Mouse (Mus musculus) kidney, postnatal 36 days (tissue): ENCODE measurements around the gene Kdm4c.
"Not testable (repeated sequence)": the region's sequence is repeated elsewhere in the genome, so short reads cannot be mapped to it uniquely, and the experiment has no call there.

Experiments
- DNase-seq, 2 experiments: peaks; one replicate each; pipeline ENCODE4 v3.0.0; 2021 to 2022; ENCODE audit warnings: mixed read lengths in 2 of 2

Gene Kdm4c

DNA sequence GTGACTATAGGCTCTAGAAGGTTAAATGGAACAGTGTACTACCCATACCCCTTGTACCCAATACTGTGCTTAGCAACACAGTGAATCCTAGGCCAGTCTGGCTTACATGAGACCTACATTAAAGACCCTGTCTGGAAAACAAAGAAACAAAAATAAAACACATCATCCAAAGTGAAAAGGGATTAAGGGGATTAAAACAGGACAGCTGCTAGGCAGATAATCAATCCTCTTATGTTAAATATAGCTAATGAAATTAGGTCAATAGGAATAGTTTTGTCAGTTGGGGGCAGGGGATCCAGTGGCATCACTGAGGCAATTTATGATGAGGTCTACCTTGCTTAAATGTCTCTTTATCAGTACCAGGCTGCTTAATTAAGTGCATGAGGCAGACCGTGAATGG, at the start of gene Kdm4c:
Gene Kdm4c (plus strand): TSS at position 322 of the 400 bp plus-strand sequence.
- no peak for DNase-seq

DNA sequence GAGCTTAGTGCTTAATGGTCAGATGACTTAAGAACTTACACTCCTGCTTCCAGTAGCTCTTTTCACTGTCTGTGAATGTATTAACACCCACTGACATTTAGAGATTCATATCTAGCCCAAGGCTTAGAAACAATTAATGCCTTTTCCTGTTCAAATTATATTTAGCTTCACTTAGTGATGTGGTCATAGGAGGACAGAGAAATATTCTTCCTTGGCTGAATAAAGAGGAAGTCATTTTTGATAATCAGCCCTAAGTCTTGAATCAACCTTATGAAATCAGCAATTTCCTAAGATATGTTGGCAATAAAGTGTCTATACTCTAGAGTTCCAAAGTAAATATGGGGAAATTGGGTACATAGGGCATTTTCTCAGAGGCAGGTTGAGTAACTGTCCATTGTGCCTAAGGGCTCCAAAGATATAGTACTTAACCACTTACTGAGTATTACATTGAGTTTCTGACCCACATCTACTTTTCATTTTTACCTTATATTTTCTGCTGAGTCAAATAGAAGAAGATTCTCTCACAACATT, 41.0 kb upstream of the Kdm4c start:
- no peak for DNase-seq

- not testable (repeated sequence) for DNase-seq
Measured at GRCm38 (mm10) chr4:74221780-74222179, 20.5 kb upstream of the Kdm4c start.

GRCm38 (mm10) chr4:74222360-74222759, 19.9 kb upstream of the Kdm4c start:
- DNase-seq = peak; percentile 4 to 36

- no peak for DNase-seq
Measured at GRCm38 (mm10) chr4:74224210-74224609, 18.1 kb upstream of the Kdm4c start.

GRCm38 (mm10) chr4:74230994-74231393, 11.3 kb upstream of the Kdm4c start:
- peak in 1 of 2 experiments; percentile 20 for DNase-seq

GRCm38 (mm10) chr4:74231405-74231804, 10.9 kb upstream of the Kdm4c start:
- peak; percentile 39 to 74 for DNase-seq

DNA sequence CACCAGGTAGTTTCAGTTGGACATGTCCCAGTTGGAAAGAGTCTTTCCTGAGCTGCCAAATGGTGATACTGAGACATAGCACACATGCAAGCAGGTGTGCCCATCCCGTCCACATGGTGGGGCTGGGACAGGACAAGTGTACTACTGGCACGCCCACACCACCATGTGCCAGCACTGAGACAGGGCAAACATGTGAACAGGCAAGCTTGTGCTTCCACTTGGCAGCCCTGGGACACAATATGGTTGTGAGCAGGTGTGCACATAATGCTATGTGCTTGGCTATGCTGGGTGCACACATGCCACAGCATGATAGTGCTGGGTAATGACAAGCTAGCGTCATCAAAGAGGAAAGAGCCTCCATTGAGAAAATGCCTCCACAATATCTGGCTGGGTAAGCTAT, 8.8 kb upstream of the Kdm4c start:
- DNase-seq = no peak

DNA sequence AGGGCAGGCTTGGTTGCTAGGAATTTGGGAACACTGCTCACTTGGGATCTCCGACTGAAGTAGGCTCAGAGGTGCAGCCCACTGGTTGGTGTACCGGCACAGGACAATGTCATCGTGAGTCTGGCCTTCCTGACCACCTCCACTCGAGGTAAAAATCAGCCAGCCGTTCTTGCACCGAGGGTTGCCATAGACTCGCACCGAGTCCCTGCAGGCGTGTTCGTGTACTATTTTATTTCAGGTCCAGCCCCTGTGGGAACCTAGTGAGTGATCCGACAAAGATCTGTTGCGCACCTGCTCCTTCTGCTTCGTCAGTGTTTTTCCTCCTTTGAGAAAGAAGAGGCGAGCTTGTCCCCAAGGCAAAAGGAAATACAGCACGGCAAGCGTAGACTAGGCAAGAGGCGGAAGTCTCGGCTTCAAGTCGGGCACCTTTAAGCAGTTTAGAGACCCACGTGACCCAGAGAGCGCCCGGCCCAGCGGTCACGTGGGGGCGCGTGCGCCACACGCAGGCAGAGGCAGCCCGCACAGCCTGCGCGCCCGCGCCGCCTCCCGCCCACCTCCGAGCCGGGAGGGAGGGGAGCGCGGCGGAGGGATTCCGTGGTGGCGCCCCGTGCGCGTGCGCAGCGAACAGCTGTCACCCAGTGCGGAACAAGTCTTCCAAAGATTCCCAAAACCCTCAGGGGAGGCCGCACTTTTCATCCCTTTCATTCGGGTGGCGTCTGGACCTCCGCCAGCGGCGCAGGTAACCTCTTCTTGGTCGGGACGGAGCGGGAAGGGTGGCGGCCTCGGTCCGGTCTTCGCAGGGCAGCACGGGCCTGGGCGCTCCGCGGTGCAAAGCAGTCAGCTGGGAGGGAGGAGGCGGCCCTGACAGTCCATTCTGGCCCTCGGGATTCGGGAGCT, 9.3 kb downstream of the Kdm4c start:
- DNase-seq = peak; percentile 97 to 98

DNA sequence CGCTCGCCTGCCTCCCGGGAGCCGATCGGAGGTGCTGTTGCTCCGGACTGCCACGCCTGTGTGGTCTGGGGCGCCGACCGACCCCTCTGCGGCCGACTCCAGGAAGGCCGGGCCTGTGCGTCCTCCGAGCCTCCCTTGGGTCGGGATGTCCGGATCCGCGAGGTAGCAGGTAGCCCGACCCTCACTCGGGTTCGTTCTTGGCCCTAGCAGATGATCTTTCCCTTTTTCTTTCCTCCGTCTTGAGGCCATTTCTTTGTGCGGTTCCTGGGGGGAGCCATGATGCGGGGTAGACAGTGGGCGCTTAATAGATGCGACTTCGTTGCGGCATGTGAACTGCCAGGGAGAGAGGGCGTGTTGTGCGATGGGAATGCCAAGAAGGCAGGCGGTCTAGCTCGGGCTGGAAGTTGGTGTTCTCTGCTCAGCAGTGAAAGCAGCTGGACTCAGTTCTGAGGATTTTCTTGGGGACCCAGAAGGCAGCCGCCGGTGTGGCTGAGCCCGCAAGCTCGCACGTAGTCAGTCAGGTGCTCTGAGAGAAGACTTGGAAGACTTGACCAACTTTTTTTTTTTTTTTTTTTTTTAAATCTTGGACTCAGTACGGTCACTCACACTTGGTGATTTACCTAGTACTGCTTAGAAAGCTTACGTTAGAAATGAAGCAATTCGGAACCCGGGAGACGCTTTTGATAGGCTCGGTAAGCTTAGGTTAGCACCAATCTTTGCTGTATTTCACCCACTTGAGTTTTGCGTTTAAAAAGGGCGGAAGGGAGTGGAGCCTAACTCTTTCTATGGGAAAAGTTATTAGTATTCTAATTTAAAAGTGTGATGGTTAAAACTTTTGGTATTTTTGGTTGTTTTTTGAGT, 10.2 kb downstream of the Kdm4c start:
- DNase-seq = peak; percentile 49 to 60

GRCm38 (mm10) chr4:74257882-74258281, 15.6 kb downstream of the Kdm4c start:
- DNase-seq = no peak

DNA sequence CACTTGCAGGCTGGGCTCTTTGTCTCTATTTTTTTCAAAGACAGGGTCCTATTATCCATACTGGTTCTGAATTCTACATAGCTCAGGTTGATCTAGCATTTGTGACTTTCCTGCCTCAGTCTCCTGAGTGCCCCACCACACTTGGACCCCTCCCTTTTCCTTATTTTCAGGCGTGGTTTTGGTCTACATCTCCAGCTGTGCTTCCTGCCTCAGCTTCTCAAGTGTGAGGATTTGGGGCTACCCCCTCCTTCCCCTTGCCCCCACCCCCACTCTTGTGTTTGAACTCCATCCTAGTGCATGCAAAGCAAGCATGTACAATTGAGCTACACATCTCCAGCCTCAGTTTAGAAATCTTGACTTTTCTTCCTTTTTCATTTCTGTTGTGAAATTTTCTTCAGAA, 16.2 kb downstream of the Kdm4c start:
- no peak for DNase-seq

GRCm38 (mm10) chr4:74259331-74259730, 17.0 kb downstream of the Kdm4c start:
- no peak for DNase-seq

GRCm38 (mm10) chr4:74261879-74262278, 19.6 kb downstream of the Kdm4c start:
- DNase-seq = no peak

DNA sequence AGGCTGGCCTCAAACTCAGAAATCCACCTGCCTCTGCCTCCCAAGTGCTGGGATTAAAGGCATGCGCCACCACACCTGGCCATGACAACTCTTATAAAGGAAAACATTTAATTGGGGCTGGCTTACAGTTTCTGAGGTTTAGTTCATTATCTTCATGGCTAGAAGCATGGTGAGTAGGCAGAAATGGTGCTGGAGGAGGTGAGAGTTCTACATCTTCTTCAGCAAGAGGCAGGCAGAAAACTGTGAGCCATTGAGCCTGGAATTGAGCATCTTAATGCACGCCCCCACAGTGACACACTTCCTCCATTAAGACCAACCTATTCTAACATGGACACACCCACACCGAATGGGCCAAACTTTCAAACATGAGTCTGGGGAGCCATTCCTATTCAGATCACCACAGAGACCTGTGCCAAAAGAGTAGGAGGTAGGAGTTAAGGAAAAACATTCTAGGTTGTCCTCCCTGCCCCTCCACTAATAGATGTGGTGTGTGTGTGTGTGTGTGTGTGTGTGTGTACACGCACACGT, 22.2 kb downstream of the Kdm4c start:
- no peak for DNase-seq

GRCm38 (mm10) chr4:74271180-74271579, 28.9 kb downstream of the Kdm4c start:
- DNase-seq = no peak

- peak in 1 of 2 experiments; percentile 10 for DNase-seq
Measured at GRCm38 (mm10) chr4:74277486-74277885, 35.2 kb downstream of the Kdm4c start.

DNA sequence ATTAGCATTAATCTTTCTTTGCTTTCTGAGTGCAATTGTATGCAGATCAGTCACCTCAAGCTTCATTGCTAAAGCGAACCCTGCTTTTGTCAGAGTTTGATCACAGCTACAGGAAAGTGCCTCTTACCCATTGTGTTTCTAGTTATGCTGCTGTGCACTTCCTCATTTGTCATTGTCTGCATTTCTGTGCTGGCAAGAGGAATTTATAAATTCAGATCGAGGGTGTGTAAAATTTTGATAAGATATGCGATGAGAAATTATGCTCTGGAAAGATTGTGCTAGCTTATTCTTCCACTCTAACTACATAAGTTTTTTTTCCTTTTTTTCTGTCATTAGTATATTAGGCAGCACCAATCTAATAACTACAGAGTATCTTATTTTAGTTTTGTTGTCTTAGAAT, 37.9 kb downstream of the Kdm4c start:
- no peak for DNase-seq

DNA sequence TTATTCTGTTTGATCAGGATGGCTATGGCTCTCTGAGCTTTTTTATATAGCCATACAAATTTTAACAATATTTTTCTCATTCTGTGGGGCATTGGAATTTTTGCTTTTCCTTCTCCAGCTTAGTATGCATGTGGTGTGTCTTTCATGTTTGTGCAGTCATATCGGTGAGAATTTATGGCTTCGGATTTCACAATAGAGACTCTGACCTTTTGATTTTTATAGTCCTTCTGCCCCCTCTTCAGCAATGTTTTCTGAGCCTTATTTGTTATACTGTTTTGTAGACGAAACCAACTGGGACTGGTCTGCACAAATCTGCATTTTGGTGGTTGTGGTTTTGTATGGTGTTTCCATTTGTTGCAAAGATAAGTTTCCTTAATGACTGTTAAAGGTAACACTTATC, 45.6 kb downstream of the Kdm4c start:
- no peak for DNase-seq

DNA sequence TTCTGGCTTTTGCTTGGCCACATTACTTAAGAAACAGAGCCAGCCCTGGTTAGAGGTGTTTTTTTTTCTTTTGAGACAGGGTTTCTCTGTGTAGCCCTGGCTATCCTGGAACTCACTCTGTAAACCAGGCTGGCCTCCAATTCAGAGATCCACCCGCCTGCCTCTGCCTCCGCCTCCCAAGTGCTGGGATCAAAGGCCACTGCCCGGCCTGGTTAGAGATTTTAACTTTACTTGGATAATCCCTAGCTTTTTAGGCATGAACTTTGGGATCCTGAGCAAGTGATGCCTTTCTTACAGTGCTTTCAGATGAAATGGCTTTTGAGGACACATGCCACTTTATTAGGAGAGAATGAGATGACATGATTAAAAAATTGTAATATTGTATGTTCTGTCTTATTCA, 52.4 kb downstream of the Kdm4c start:
- DNase-seq = peak; percentile 35 to 70

DNA sequence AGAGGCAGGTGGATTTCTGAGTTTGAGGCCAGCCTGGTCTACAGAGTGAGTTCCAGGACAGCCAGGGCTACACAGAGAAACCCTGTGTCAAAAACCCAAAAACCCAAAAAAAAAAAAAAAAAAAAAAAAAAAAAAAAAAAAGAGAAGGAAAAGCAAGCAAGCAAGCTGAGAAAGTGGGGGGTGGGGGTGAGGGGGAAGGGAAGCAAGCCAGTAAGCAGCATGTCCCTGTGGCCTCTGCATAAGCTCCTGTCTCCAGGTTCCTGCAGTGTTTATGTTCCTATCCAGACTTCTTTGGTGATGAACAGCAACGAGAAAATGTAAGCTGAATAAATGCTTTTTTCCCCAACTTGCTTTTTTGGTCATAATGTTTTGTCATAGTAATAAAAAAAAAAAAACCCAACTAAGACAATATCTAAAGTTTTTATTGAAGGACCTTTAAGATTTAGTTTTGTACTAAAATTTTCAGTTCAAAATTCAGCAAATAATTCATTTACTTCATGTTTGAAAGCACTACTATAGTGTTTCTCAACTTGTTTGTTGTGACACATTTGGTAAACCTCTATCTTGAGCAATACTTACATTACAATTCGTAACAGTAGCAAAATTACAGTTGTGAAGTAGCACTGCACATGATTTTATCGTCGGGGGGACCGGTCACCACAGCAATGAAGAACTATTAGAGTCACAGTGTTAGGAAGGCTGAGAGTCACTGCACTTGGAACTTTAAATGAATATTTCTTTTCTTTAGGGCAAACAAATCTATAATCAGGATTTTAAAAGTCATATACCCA, 63.2 kb downstream of the Kdm4c start:
- DNase-seq = no peak

DNA sequence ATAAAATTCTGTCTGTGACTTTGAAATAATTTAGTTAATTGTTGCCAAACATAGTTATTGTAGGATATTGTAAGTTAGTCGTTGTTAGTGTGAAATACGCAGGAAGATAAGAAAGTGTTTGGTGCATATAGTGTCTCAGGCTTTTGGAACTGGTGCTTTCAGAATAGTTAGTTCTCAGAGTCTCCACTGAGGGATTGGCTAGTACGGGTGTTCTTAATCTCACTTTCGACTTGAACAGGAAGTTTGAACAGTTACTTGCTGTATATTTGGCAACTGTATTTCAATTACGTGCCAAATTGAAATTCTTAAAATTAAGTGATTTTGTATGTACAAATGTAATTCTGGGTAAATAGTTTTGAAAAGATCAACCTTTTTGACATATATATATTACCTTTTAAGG, 68.8 kb downstream of the Kdm4c start:
- DNase-seq = no peak
